Mouse (Mus musculus): ENCODE data around the gene Mrpl46. TPM values are rescaled to one million over a fixed set of nuclear protein-coding genes. Genes with fewer than 3 reads are reported as not detected.

The Mrpl46 gene
- polyA plus RNA-seq, 1 experiment, result 21.5 TPM

DNA sequence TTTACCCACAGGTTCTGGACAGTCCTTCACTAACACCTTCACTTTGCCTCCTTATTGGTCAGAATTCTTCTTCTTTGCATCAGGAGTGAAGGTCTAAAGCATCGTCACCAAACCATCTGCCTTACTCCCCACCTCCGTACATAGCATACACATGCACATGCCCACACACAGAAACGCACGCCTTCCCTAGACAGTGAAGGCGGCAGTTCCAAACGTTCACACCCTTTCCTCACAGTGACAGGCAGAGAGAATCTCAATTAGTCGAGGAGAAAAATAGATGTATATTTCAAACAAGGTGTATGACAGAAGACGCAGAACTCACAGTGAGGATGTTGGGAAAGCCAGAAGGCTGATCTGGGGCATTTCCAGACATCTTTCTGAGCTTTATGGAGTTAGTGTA lies 51.9 kb downstream of the Mrpl46 start:
- WGBS, result 77% methylated on average over 8 of the region's 8 CpGs
- Histone ChIP-seq H3K4me3 (replicated peaks; ENCODE audit: control insufficient read depth, low read depth, low read length) (no peak overlapping the region), H3K4me1 (ENCODE audit: control insufficient read depth, insufficient read depth, low read length) (no peaks in the 10 kb centered on the region), H3K27ac (ENCODE audit: control insufficient read depth, insufficient read depth, low read depth, low read length, poor library complexity) (no peak overlapping the region)
- TF ChIP-seq CTCF (IDR thresholded peaks at IDR 0.05; ENCODE audit: control insufficient read depth, insufficient read depth, low read length) (no peak), POLR2A (IDR thresholded peaks at IDR 0.05; ENCODE audit: borderline replicate concordance, control insufficient read depth, low read depth, low read length) (no peak)

Other genes starting within 250 kb of the Mrpl46 start
- gene Ntrk3, start 45.5 kb downstream of the Mrpl46 start, polyA plus RNA-seq (2011; ENCODE audit: insufficient read depth, insufficient read length, low replicate concordance, missing spikeins), result 0.14 and 1.0 TPM in 2 replicates
- gene Mrps11, start 412 bp downstream of the Mrpl46 start, polyA plus RNA-seq (2011; ENCODE audit: insufficient read depth, insufficient read length, low replicate concordance, missing spikeins), result 20.0 and 24.7 TPM in 2 replicates
- gene Det1, start 63.7 kb upstream of the Mrpl46 start, polyA plus RNA-seq (2011; ENCODE audit: insufficient read depth, insufficient read length, low replicate concordance, missing spikeins), result 5.2 and 6.0 TPM in 2 replicates
- gene Aen, start 112.3 kb upstream of the Mrpl46 start, polyA plus RNA-seq (2011; ENCODE audit: insufficient read depth, insufficient read length, low replicate concordance, missing spikeins), result 15.9 and 41.8 TPM in 2 replicates
- gene Isg20, start 129.9 kb upstream of the Mrpl46 start, polyA plus RNA-seq (2011; ENCODE audit: insufficient read depth, insufficient read length, low replicate concordance, missing spikeins), result 159 and 207 TPM in 2 replicates